Mouse (Mus musculus) stomach, postnatal 0 days (tissue): ENCODE data around the gene Clec4a1. TPM values are rescaled to one million over a fixed set of nuclear protein-coding genes. Genes with fewer than 3 reads are reported as not detected.

Source experiments
- ATAC-seq: fragments of 200-750 bp; cut with Nextera tagmentation; 2 replicates; pipeline ENCODE4 v1.8.0; 2017; ENCODE audit not compliant: low FRiP score, low TSS enrichment
- DNase-seq: peaks from one replicate; pipeline ENCODE4 v3.0.0-alpha.2; 2016; ENCODE audit warnings: low spot score
- H3K27ac ChIP-seq: fragments of 300-500 bp; sonication (generic); replicated peaks from 2 replicates; pipeline ENCODE4 v1.5.1; 2014; ENCODE audit warnings: mild to moderate bottlenecking, control low read depth
- H3K27me3 ChIP-seq: fragments of 300-500 bp; sonication (generic); 2 replicates; pipeline ENCODE4 v1.6.1; 2014; ENCODE audit warnings: low read length; ENCODE audit not compliant: control insufficient read depth, insufficient read depth
- H3K36me3 ChIP-seq: fragments of 300-500 bp; sonication (generic); 2 replicates; pipeline ENCODE4 v1.6.1; 2014; ENCODE audit warnings: low read length, mixed read lengths; ENCODE audit not compliant: control insufficient read depth, insufficient read depth
- H3K4me1 ChIP-seq: fragments of 300-500 bp; sonication (generic); replicated peaks from 2 replicates; pipeline ENCODE4 v1.6.1; 2014; ENCODE audit warnings: antibody characterized with exemption; ENCODE audit not compliant: control insufficient read depth, insufficient read depth
- H3K4me2 ChIP-seq: fragments of 300-500 bp; sonication (generic); replicated peaks from 2 replicates; pipeline ENCODE4 v1.6.1; 2014; ENCODE audit warnings: low read depth, mild to moderate bottlenecking, control low read depth, moderate library complexity
- H3K4me3 ChIP-seq: fragments of 300-500 bp; sonication (generic); 2 replicates; pipeline ENCODE4 v1.5.1; 2014; ENCODE audit warnings: low read depth, low read length, control low read depth
- H3K9ac ChIP-seq: fragments of 300-500 bp; sonication (generic); 2 replicates; pipeline ENCODE4 v1.6.1; 2014; ENCODE audit warnings: mild to moderate bottlenecking, low read length, control low read depth, mixed read lengths
- H3K9me3 ChIP-seq: fragments of 300-500 bp; sonication (generic); 2 replicates; pipeline ENCODE4 v1.6.1; 2016; ENCODE audit warnings: low read length; ENCODE audit not compliant: control insufficient read depth
- CTCF ChIP-seq: IDR thresholded peaks from 2 replicates; pipeline ENCODE4 v1.5.1; 2016; ENCODE audit warnings: antibody characterized with exemption, low read depth, mild to moderate bottlenecking, moderate library complexity
- EP300 ChIP-seq: optimal IDR thresholded peaks from 2 replicates; pipeline ENCODE3; 2016; ENCODE audit warnings: antibody characterized with exemption
- WGBS: fragments of 180-500 bp; shearing (Covaris S2); extraction: QIAGEN DNeasy Blood & Tissue Kit; methylation state at CpG from one replicate; pipeline ENCODE4 v1.1.7; 2014; 5-methylcytosine and 5-hydroxymethylcytosine counted together
- polyA plus RNA-seq: library from polyadenylated mRNA; unstranded; fragments of >200 nt; fragmentation: Nextera tagmentation; extraction: Ambion mirVana; gene quantifications from 2 replicates; pipeline ENCODE4 v1.2.1, GENCODE M21; 2015

Gene Clec4a1
- polyA plus RNA-seq, 1 experiment from 2014 or later: 4.4 TPM

DNA sequence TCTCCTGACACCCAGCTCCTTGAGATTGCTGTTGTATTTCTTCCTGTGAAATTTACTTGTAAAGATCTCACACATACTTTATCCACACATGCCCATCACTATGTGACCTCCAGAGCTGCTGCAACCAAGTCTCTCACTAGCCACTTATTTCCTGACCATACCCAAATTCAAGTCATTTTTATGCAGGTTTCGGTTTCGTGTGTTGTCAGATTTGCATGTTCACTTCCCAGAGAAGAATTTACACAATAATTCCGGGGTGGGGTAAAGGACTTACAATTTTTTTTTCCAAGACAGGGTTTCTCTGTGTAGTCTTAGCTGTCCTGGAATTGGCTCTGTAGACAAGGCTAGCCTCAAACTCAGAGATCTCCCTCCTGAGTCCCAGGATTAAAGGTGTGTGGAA is 13.2 kb downstream of the Clec4a1 start:
- H3K4me3 ChIP-seq: no peak overlapping the region
- H3K4me1 ChIP-seq: no peaks in the 10 kb centered on the region
- H3K9ac ChIP-seq: no peak overlapping the region
- DNase-seq (no peak), ATAC-seq (no peak)
- TF ChIP-seq CTCF: no peak
- 78% methylated on average over 3 of the region's 3 CpGs for WGBS
- no peak overlapping the region for H3K4me2 ChIP-seq
- H3K36me3 ChIP-seq: no peaks in the 10 kb centered on the region
- H3K27me3 ChIP-seq: no peaks in the 10 kb centered on the region
- no peaks in the 10 kb centered on the region for H3K9me3 ChIP-seq
- H3K27ac ChIP-seq: no peak overlapping the region

DNA sequence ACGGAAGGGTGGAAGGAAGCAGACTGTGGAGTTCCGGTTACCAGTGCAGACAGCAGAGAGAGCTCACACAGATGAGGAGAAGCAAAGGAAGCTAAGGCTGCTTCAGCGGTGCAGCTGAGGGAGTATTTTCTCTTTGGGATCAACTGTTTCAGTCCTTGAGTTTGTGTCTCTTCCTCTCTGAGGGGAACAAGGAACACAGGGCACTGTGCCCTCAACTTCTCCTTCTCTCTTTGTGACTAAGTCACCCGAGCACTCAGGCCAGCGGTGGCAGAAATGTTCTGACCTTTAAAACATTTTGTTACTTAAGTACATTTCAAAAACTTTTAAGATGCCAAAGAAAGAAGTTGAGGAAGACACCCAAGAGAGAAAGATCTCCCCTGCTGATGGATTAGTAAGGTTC is 18.0 kb downstream of the Clec4a1 start:
- ATAC-seq: no peak
- Histone ChIP-seq H3K4me3 (no peak overlapping the region), H3K36me3 (no peaks in the 10 kb centered on the region), H3K9me3 (no peaks in the 10 kb centered on the region), H3K4me2 (no peak overlapping the region), H3K4me1 (no peaks in the 10 kb centered on the region), H3K27ac (no peak overlapping the region), H3K27me3 (no peaks in the 10 kb centered on the region), H3K9ac (no peak overlapping the region)
- TF ChIP-seq EP300: no peak
- no peak for TF ChIP-seq CTCF
- 72% methylated on average over 5 of the region's 5 CpGs for WGBS
- no peak for DNase-seq

DNA sequence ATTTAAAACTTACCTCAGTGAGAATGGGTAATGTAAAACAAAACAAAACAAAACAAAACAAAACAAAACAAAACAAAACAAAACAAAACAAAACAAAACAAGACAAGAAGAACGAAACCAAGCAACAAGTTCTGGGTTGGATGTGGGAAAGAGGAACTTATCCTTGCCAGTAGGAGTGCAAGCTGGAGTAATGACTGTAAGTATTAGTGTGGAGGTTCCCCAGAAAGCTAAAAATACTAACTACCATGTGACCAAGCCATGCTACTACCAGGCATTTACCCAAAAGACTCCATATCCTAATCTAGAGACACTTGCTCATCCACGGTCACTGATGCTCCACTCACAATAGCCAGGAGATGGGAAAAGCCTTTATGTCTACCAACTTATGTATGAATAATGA is 25.1 kb downstream of the Clec4a1 start:
- 80% methylated on average over 2 of the region's 2 CpGs for WGBS
- TF ChIP-seq CTCF: no peak
- TF ChIP-seq EP300: no peak
- no peak overlapping the region for H3K4me3 ChIP-seq
- no peaks in the 10 kb centered on the region for H3K27me3 ChIP-seq
- H3K4me1 ChIP-seq: no peaks in the 10 kb centered on the region
- ATAC-seq (no peak), DNase-seq (no peak)
- H3K9me3 ChIP-seq: no peaks in the 10 kb centered on the region
- H3K36me3 ChIP-seq: no peaks in the 10 kb centered on the region
- H3K4me2 ChIP-seq: no peak overlapping the region
- H3K27ac ChIP-seq: no peak overlapping the region
- no peak overlapping the region for H3K9ac ChIP-seq

DNA sequence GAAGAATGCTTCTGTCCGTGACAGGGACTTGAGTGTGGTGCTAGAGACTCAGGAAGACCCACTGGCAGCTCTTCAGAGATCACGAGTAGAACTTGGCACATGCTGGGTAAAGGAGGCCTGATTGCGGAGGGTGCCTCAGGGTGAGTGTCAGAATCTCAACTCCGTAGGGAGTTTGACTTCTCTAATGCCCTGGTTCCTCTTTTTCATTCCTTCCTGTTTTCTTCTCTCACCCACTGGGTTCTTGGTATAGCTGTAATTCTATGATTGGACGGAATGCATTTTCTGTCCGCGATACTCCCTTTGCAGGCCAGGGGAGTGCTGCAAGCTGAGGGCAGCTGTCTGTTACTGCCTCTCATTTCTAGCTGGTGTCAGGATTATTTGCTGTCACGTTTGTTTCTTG is 30.8 kb downstream of the Clec4a1 start, which contains the start of gene Clec4a3:
TSS of gene Clec4a3 (plus strand) at position 115 of the 400 bp plus-strand sequence.
- TF ChIP-seq CTCF (no peak), EP300 (no peak)
- no peak within 1 kb of the TSS for H3K4me2 ChIP-seq
- H3K4me1 ChIP-seq: no peaks in the 10 kb centered on the region
- no peak within 1 kb of the TSS for H3K27ac ChIP-seq
- no peaks in the 10 kb centered on the region for H3K9me3 ChIP-seq
- ATAC-seq: no peak
- H3K27me3 ChIP-seq: no peaks in the 10 kb centered on the region
- no peaks in the 10 kb centered on the region for H3K36me3 ChIP-seq
- H3K9ac ChIP-seq: no peak within 1 kb of the TSS
- WGBS: 84% methylated on average over 8 of the region's 8 CpGs
- DNase-seq: no peak
- H3K4me3 ChIP-seq: no peak within 1 kb of the TSS

DNA sequence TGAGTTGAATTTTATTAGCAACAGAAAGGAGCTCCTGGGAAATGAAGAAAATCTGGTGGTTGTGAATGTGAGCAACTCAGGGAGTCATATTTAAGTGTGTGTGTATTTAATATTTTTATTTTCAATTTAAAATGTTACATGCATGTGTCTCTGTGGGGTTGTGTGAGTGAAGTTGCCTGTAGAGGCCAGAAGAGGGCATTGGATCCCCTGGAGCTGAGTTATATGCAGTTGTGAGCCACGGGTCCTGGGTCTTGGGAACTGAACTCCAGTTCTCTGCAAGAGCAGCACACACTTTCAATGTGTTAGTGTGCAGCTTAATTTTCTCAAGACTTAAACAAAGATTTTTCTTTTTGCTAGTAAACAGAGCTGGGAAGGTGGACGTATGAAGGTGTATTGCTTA is 42.9 kb downstream of the Clec4a1 start:
- no peaks in the 10 kb centered on the region for H3K4me1 ChIP-seq
- H3K27me3 ChIP-seq: no peaks in the 10 kb centered on the region
- DNase-seq: no peak
- H3K9ac ChIP-seq: no peak overlapping the region
- ATAC-seq: no peak
- no peak overlapping the region for H3K4me2 ChIP-seq
- no peak overlapping the region for H3K4me3 ChIP-seq
- H3K9me3 ChIP-seq: no peaks in the 10 kb centered on the region
- TF ChIP-seq CTCF: no peak
- TF ChIP-seq EP300: no peak
- no peaks in the 10 kb centered on the region for H3K36me3 ChIP-seq
- WGBS: 78% methylated on average over 2 of the region's 2 CpGs
- no peak overlapping the region for H3K27ac ChIP-seq

DNA sequence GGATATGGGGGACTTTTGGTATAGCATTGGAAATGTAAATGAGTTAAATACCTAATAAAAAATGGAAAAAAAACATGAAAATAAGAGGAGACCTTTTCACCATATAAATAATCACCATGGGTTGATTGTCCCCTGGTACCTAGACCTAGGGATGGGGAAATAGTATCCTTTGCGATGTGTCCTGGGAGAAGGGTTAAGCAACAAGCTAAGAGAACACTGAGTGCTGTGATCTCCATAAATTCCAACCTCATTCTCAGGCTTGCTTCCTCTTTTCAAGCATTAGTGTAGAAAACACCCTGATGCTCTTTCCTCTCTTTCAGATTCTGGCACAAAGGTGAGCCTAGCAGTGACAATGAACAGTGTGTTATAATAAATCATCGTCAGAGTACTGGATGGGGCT is 47.4 kb downstream of the Clec4a1 start:
- no peak for DNase-seq

More for the DNA sequence above, 47.4 kb downstream of the Clec4a1 start:
- 86% methylated on average over 2 of the region's 2 CpGs for whole genome bisulfite sequencing
- H3K27ac ChIP-seq: no peak overlapping the region
- TF ChIP-seq CTCF: no peak
- TF ChIP-seq EP300: no peak
- no peaks in the 10 kb centered on the region for H3K36me3 ChIP-seq
- no peak overlapping the region for H3K4me3 ChIP-seq
- no peak overlapping the region for H3K4me2 ChIP-seq
- H3K27me3 ChIP-seq: no peaks in the 10 kb centered on the region
- no peak overlapping the region for H3K9ac ChIP-seq
- ATAC-seq: no peak
- no peaks in the 10 kb centered on the region for H3K4me1 ChIP-seq
- H3K9me3 ChIP-seq: no peaks in the 10 kb centered on the region

Other genes with a start within 250 kb of the Clec4a1 start
- 0.06 and 0.07 TPM in 2 replicates for gene Nanog, start 214.4 kb upstream of the Clec4a1 start, polyA plus RNA-seq
- 3.3 and 4.0 TPM in 2 replicates for gene Slc2a3, start 120.2 kb upstream of the Clec4a1 start, polyA plus RNA-seq
- 3.0 and 3.5 TPM in 2 replicates for gene Foxj2, start 101.9 kb upstream of the Clec4a1 start, polyA plus RNA-seq
- 2.4 and 2.5 TPM in 2 replicates for gene C3ar1, start 65.7 kb upstream of the Clec4a1 start, polyA plus RNA-seq
- gene Necap1, start 47.4 kb upstream of the Clec4a1 start, polyA plus RNA-seq: 29.1 and 29.8 TPM in 2 replicates
- gene Clec4a3, start 30.7 kb downstream of the Clec4a1 start, polyA plus RNA-seq: 3.1 and 3.3 TPM in 2 replicates
- not detected in 2 replicates for gene Clec4a4, start 68.5 kb downstream of the Clec4a1 start, polyA plus RNA-seq
- gene Clec4b1, start 128.1 kb downstream of the Clec4a1 start, polyA plus RNA-seq: 0.13 TPM in 1 of 2 replicates, not detected in the other
- gene Clec4a2, start 184.6 kb downstream of the Clec4a1 start, polyA plus RNA-seq: 7.7 and 8.5 TPM in 2 replicates